Mouse (Mus musculus) Patski (cell line): ENCODE measurements around the gene Pdlim1. TPM values are rescaled to one million over a fixed set of nuclear protein-coding genes. Genes with fewer than 3 reads are reported as not detected.

ENCODE experiments used
- ATAC-seq: fragments of 100-300 bp; one replicate; pipeline ENCODE4 v1.8.0; 2021
- CTCF ChIA-PET: fragments of 350-600 bp; sonication (Branson Sonifier 250); formaldehyde crosslinking; loops from one replicate; lab custom pipeline; 2022; ENCODE audit warnings: inconsistent platforms; lab: Charles Lee
- POLR2A ChIA-PET: fragments of 350-600 bp; sonication (Branson Sonifier 250); formaldehyde crosslinking; loops from one replicate; lab custom pipeline; 2022; ENCODE audit warnings: antibody characterized with exemption, inconsistent platforms; lab: Charles Lee
- DNase-seq: peaks from one replicate; pipeline ENCODE4 v3.0.0-alpha.2; 2011; ENCODE audit warnings: low read depth, low spot score
- H3K27me3 ChIP-seq: fragments of 371-371 bp; one replicate; pipeline ENCODE4 v1.5.1; 2021
- CTCF ChIP-seq: fragments of 100-300 bp; IDR thresholded peaks from one replicate; pipeline ENCODE4 v1.5.1; 2021
- in situ Hi-C: fragments of 300-500 bp; cut with MboI; formaldehyde crosslinking; loops from 3 replicates; pipeline ENCODE4 v1.11.1; 2018; ENCODE audit warnings: low pct_unique_long_range_greater_than_20kb, mixed read lengths
- polyA plus RNA-seq: library from polyadenylated mRNA; unstranded; gene quantifications from one replicate; pipeline ENCODE4 v1.2.3, GENCODE M21; 2021

The Pdlim1 gene
- polyA plus RNA-seq, 1 experiment from 2014 or later, result 13.5 TPM

DNA sequence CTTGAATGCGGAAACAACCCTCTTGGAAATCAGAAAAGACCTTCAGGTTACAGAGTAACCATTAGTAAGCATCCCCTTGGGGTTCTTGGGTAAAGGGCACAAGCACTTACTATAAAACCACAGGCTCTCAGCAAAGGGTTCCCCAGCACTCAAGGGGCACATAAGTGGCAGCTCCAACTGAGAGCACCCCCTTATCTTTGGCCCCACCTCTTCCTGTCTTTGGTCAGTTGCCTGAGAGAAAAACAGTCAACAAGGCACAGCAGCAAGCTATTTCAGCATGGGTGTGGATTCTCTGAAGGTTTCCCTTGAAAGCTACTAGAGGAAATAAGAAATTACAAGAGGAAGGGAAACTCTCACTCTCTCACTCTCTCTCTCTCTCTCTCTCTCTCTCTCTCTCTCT, 4.3 kb downstream of the Pdlim1 start:
- TF ChIP-seq CTCF, result no peak
- H3K27me3 ChIP-seq, result no peaks in the 10 kb centered on the region
- in situ Hi-C loops, result no loop called here
- CTCF ChIA-PET, result no interaction called here
- no peak for ATAC-seq
- DNase-seq, result no peak
- POLR2A ChIA-PET, result no interaction called here

DNA sequence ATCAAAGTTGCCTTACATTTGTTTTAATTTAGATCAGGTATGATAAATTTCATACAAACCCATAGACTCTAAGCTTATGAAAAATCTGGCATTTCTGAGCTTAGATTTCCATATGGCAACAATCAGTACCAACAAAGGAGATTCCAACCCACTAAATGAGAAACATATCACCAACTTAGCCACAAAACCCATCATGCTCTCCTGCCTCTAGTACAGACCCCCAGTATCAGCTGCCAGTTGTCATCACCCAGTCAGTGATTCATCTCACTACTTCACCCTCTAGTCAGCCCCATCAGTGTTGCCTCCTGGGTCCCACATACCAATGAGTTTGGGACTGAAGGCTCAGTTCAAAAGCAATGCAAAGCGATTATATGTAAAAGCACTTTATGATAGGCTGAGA, 12.2 kb downstream of the Pdlim1 start:
- in situ Hi-C loops, result no loop called here
- no peak for ATAC-seq
- no peak for TF ChIP-seq CTCF

GRCm38 (mm10) chr19:40257396-40257795, 14.2 kb downstream of the Pdlim1 start:
- TF ChIP-seq CTCF, result no peak
- CTCF ChIA-PET, result interaction anchor here (1.5 kb wide), 1 partner anchor 19 kb away, joined by 3 read pairs; no protein-coding TSS in a partner anchor

More for the DNA sequence above, 12.2 kb downstream of the Pdlim1 start:
- ChIA-PET POLR2A (no interaction called here), CTCF (interaction anchor here (1.1 to 1.6 kb wide), 2 partner anchors 8 to 21 kb away, joined by 3 read pairs; no protein-coding TSS in a partner anchor)
- no peak for DNase-seq
- H3K27me3 ChIP-seq, result no peaks in the 10 kb centered on the region

GRCm38 (mm10) chr19:40256376-40257050, 15.1 kb downstream of the Pdlim1 start:
- H3K27me3 ChIP-seq, result no peaks in the 10 kb centered on the region
- POLR2A ChIA-PET, result no interaction called here
- DNase-seq (no peak), ATAC-seq (no peak)
- in situ Hi-C loops, result no loop called here
- CTCF ChIA-PET, result interaction anchor here (1.5 kb wide), 1 partner anchor 18 kb away, joined by 3 read pairs; no protein-coding TSS in a partner anchor
- no peak for TF ChIP-seq CTCF

More at GRCm38 (mm10) chr19:40257396-40257795, 14.2 kb downstream of the Pdlim1 start:
- in situ Hi-C loops, result no loop called here
- POLR2A ChIA-PET, result no interaction called here
- no peaks in the 10 kb centered on the region for H3K27me3 ChIP-seq
- no peak for DNase-seq
- no peak for ATAC-seq

DNA sequence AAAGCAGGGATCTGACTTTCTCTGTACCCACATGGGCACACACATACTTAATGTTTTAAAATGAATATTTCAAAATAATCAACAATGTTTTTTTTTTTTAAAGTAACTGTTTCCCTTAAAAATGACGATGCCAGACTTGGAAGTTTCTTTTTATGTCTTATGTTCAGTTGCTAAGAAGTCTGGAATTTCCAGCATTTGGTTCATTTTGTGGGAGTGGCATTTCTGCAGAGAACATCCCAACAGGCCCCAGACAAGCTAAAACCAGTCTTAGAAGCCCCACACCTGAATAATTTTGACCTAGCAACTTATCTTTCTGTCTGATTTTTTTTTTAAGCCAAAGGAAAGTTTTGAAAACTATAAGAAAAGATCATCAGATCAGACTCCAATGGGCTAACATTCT, 16.1 kb downstream of the Pdlim1 start:
- DNase-seq (no peak), ATAC-seq (no peak)
- in situ Hi-C loops, result no loop called here
- CTCF ChIA-PET, result no interaction called here
- no peaks in the 10 kb centered on the region for H3K27me3 ChIP-seq
- POLR2A ChIA-PET, result no interaction called here
- TF ChIP-seq CTCF, result no peak

DNA sequence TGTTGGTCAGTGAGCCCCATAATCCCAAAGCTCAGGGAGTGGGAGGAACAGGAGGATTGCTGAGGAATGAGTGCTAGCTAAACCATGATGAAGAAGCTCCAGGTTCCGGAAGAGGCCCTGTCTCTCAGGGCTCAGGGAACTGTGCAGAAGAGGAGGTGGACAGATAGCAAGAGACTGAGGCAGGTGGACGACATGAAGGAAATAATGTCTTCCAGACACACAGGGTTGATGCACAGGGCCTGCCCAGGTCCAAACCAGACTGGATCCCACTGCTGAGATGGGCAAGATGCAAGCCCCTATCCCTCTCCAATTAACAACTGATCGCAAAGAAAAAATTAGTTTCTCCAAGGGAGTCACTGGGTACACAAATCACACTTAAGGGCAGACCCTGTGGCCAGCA, 16.9 kb downstream of the Pdlim1 start:
- ATAC-seq, result no peak

GRCm38 (mm10) chr19:40253768-40254167, 17.9 kb downstream of the Pdlim1 start:
- ChIA-PET CTCF (interaction anchor here (1.3 to 1.6 kb wide), 2 partner anchors 10 to 29 kb away, joined by 4 to 6 read pairs; no protein-coding TSS in a partner anchor), POLR2A (no interaction called here)
- DNase-seq, result no peak
- H3K27me3 ChIP-seq, result no peaks in the 10 kb centered on the region
- TF ChIP-seq CTCF, result no peak
- in situ Hi-C loops, result no loop called here
- ATAC-seq, result no peak

More for the DNA sequence above, 16.9 kb downstream of the Pdlim1 start:
- no peaks in the 10 kb centered on the region for H3K27me3 ChIP-seq
- no peak for TF ChIP-seq CTCF
- POLR2A ChIA-PET, result no interaction called here
- in situ Hi-C loops, result no loop called here
- CTCF ChIA-PET, result interaction anchor here (1.3 to 1.6 kb wide), 2 partner anchors 9 to 30 kb away, joined by 4 to 6 read pairs; no protein-coding TSS in a partner anchor
- no peak for DNase-seq

- H3K27me3 ChIP-seq, result no peaks in the 10 kb centered on the region
- CTCF ChIA-PET, result interaction anchor here (1.5 kb wide), 1 partner anchor 14 kb away, joined by 3 read pairs; no protein-coding TSS in a partner anchor
- POLR2A ChIA-PET, result no interaction called here
- no peak for TF ChIP-seq CTCF
- no peak for ATAC-seq
- in situ Hi-C loops, result no loop called here
- DNase-seq, result no peak
Observed at GRCm38 (mm10) chr19:40251115-40251514, 20.5 kb downstream of the Pdlim1 start.

GRCm38 (mm10) chr19:40249352-40249751, 22.3 kb downstream of the Pdlim1 start:
- in situ Hi-C loops, result no loop called here
- CTCF ChIA-PET, result no interaction called here
- POLR2A ChIA-PET, result no interaction called here
- H3K27me3 ChIP-seq, result no peaks in the 10 kb centered on the region
- TF ChIP-seq CTCF, result no peak
- ATAC-seq, result no peak
- DNase-seq, result no peak

- no peaks in the 10 kb centered on the region for H3K27me3 ChIP-seq
- ATAC-seq, result no peak
- DNase-seq, result no peak
- CTCF ChIA-PET, result no interaction called here
- POLR2A ChIA-PET, result interaction anchor here (0.6 kb wide), 1 partner anchor 14 kb away, joined by 3 read pairs; no protein-coding TSS in a partner anchor
- in situ Hi-C loops, result no loop called here
- TF ChIP-seq CTCF, result no peak
Observed at GRCm38 (mm10) chr19:40248476-40248875, 23.2 kb downstream of the Pdlim1 start.

GRCm38 (mm10) chr19:40247268-40247666, 24.4 kb downstream of the Pdlim1 start:
- DNase-seq (no peak), ATAC-seq (peak; percentile 48)
- POLR2A ChIA-PET, result no interaction called here
- CTCF ChIA-PET, result no interaction called here
- in situ Hi-C loops, result no loop called here
- TF ChIP-seq CTCF, result no peak
- H3K27me3 ChIP-seq, result no peaks in the 10 kb centered on the region
